Mouse (Mus musculus): Measurements from ENCODE around the gene Mbip.

- TF ChIP-seq GATA1 (IDR thresholded peaks at IDR 0.05; ENCODE audit: borderline replicate concordance, low read length) (no peak), FLI1 (IDR thresholded peaks at IDR 0.05; ENCODE audit: low read length) (no peak)
Observed at GRCm38 (mm10) chr12:56301487-56302293, 44.0 kb downstream of the Mbip start.

All from megakaryocyte, embryonic 14.5 days (primary cell).